Mouse (Mus musculus): ENCODE data around the gene St14.
A peak's percentile ranks its signal among the peaks of the same experiment; 100 is the strongest.
"Not testable (repeated sequence)": the region's sequence is repeated elsewhere in the genome, so short reads cannot be mapped to it uniquely, and the experiment has no call there.

St14 gene

GRCm38 (mm10) chr9:31086085-31086753 lies 45.4 kb downstream of the St14 start:
- DNase-seq (ENCODE audit: low read depth): peak; percentile 62

GRCm38 (mm10) chr9:31085556-31085955 lies 46.1 kb downstream of the St14 start:
- no peak for DNase-seq (ENCODE audit: low read depth)

DNA sequence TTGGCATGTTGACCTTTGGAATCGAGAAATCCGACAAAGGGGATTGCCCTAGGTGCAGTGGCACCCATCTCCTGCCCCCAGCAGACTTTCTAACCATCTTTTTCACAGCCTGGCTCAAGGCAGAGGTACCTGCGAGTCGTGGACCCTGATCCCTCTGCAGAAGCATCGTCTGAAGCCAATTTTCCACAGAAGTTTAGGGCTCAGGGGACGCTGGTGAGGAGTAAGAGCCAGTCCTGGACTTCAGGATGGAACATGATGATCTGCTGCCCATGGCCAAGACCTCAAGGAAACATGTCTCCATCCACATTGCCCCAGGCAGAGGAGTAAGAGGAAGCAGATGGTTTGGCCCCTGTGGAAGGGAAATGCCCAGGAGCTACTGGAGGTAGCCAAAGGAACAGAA lies 48.9 kb downstream of the St14 start:
- DNase-seq (ENCODE audit: low read depth): no peak

DNA sequence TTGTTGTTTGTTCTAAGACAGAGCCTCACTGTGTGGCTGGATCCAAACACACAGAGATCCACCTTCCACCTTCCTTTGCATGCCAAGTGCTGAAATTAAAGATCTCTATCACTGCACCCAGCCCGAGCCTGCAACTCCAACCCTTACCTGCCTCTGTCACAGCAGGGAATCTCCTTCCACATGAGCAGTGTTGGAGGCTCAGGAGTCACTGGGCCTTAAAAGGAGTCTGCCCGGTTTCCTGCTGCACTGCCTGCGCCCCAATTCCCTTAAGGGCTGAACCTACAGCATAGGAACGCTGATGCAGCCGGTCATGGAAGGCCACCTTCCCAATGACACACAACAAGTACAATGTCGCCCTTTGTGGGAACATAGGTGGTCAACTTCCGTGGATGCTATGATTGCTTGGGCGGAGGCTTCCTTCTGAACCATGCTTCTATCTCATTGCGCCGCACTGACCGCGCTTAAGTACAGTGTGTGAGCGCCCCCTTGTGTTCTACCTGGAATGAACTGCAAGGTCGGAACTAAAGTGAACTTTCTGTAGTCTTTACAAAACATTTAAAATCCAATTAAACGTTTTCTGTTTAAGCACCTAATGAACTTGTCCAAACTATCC lies 49.5 kb downstream of the St14 start:
- DNase-seq (ENCODE audit: low read depth): peak; percentile 80

GRCm38 (mm10) chr9:31080726-31081125 lies 50.9 kb downstream of the St14 start:
- no peak for DNase-seq (ENCODE audit: low read depth)

DNA sequence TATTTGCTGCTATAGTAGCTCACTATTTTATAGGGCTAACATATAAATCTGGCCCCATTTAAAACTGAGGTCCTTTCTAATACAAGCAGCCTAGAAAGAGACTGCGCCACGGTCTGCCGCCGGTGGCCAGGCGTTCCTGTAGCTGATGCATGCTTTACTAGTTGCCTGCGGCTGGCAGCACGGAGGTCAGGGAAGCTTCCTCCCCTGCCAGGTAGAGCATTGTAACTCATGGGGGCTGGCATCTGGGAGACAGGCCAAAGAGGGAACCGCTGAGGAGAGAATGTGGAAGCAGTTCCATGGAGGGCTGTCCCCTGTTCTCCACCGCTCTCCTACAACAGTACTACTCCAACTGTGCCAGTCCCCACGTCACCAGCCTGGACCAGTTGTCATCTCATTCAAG lies 56.8 kb downstream of the St14 start:
- no peak for DNase-seq (ENCODE audit: low read depth)

GRCm38 (mm10) chr9:31073797-31074196 lies 57.9 kb downstream of the St14 start:
- no peak for DNase-seq (ENCODE audit: low read depth)

DNA sequence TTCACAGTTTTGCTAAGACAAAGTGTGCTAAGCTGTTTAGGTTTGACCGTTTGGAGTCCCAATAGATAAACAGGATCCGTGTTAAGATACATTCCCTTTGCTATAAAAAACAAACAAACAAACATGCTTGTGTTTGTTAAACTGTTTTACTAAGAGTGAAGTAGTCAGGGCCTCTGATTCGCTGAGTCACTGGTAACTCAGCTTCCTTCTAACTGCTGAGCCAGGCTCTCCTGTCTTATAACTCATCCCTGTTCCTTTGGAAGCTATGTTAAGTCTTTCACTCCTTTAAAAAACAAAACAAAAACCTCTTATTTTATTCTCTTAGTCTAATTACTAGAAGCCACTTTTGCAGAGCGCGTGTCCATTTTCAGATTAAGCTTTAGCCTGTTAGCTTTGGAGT lies 59.4 kb downstream of the St14 start:
- no peak for DNase-seq (ENCODE audit: low read depth)

GRCm38 (mm10) chr9:31070706-31071105 lies 60.9 kb downstream of the St14 start:
- no peak for DNase-seq (ENCODE audit: low read depth)

DNA sequence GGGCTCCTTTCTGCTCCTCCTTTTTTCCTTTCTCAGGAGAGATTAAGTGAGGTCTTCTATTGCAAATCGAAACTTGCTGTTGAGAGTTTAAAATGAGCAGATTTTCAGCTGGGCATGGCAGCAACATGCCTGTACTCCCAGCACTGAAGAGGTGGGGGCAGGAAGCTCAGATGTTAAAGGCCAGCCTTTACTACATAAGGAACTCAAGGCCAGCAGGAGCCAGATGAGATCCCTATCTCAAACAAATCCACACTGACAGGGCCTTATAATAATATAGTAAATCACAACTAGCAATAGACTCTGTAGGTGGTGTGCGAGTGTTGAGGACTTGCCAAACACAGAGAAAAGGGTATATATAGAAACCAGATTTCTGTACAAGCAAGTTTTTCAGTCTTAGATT lies 72.9 kb downstream of the St14 start:
- peak; percentile 10 for DNase-seq (ENCODE audit: low read depth)

GRCm38 (mm10) chr9:31051509-31051908 lies 80.1 kb downstream of the St14 start:
- DNase-seq (ENCODE audit: low read depth): not testable (repeated sequence)

DNA sequence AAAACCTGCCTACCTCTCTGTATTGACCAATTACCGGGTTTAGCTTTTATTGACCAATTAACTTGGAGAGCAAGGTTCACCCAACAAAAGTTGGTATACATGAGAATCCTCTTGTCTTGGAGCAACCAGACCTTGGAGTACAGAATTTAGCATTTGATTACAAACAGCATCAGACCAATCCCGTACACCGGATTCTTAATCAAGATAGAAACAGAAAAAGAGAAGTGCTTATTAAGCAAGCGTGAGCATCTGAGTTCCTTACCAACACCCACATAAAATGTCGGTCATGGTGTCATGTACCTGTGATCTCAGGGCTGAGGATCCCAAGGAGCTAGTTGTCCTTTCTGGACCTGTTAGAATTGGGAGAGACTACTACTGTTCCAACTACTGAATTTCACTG lies 81.4 kb downstream of the St14 start:
- DNase-seq (ENCODE audit: low read depth): peak; percentile 16
